Mouse (Mus musculus) thymus, adult 18-20 months (tissue): ENCODE data around the gene Fut2.
A peak's percentile ranks its signal among the peaks of the same experiment; 100 is the strongest.

Experiments used
- DNase-seq, 2 experiments: peaks; one replicate each; pipeline ENCODE4 v3.0.0; 2022; ENCODE audit warnings: mixed read lengths in 2 of 2

The Fut2 gene

DNA sequence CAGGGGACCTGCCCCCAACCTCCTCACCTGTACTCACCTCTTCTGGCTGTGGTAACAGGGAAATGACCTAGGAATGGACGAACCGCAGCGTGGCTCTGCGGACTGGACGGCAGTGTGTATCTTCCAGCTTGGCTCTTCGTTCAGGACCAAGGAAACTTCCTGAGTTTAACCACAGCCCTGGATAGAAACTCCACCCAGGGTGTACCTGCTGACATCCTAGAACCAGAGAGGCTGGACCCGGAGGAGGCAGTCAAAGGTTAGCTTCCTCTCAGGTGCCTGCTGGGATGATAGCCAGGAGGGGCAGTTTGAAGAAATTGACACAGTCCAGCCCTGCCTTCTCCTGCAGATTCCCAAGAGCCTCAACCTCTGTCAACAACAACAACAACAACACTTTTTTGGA lies at the start of gene Fut2:
TSS of gene Fut2 (minus strand) at position 234 of the 400 bp plus-strand sequence.
- DNase-seq, result no peak

DNA sequence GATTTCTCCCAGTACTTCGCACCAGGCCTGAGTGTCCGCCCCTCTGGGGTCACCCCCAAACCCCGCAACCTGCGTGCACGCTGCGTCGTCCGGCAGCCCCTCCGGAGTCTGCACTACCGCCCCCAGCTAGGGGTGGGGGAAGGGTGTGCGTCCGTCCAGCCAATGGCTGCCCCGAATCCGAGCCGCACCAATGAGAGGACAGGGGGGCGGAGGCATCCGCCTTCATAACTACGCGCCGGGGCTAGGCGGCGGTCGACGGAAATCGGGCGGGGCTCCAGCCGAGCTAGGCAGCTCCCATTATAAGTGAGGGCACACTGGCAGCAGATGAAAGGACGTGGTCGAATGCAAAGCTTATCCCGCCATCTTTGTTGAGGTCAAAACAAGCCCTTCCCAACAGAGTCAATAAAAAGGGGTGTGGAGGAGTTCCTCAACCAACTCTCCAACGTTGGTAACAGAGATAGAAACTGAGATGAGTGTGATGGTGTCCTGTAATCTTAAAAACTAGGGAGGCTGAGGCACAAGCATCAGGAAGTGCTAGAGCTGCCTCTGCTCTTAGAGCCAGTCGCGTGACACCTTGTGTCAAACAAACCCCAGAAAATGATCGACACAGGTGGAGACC lies 49.0 kb upstream of the Fut2 start, which contains the start of gene Rpl18:
TSS of gene Rpl18 (plus strand) at position 368 of the 619 bp plus-strand sequence.
- DNase-seq, result peak; percentile 98

DNA sequence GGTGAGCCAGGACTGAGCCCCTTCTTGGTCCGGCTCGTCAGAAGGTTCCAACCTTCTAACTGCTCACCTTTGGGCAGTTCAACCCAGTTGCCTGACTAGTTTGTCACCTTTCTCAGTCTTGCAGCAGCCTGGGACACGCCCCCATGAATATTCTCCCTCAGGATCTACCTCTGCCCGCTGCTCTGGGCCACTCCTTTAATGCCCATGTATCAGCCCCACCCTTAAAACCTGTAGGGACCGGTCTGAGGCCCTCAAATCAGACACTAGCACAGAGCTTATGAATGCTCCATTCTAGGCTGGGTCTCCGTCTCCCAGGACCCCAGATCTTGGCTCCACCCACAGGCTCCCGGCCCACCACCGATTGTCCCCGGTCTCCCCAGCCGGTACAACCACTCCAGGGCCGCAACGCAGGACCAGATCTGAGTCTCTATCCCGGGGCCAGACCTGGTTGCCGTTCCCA lies 48.5 kb upstream of the Fut2 start:
- no peak for DNase-seq

DNA sequence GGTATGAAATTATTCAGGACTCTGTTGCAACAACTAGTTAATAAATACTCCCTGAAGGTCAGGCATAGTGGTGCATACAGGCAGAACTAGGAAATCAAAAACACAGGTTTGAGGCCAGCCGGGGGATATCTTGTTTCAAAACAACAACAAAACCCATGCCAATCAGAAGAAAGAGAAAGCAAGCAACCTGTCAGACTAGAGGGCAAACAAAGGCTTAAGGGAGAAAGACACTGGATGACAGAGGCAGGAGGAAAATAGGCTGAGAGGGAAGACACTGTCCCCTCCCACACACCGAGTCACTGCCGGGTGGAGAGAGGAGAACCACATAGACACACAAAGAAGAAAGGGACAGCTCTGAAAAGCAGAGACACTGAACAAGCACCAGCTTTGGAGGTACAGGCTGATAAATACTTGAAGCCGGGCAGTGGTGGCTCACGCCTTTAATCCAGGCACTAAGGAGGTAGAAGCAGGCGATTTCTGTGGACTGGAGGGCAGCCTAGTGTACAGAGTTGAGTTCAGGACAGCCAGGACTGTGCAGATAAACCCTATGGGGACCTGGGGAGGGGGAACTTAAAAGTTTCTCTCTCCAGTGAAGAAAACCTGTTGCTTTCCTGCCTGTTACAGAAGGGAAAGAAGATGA lies 47.8 kb upstream of the Fut2 start:
- no peak for DNase-seq

DNA sequence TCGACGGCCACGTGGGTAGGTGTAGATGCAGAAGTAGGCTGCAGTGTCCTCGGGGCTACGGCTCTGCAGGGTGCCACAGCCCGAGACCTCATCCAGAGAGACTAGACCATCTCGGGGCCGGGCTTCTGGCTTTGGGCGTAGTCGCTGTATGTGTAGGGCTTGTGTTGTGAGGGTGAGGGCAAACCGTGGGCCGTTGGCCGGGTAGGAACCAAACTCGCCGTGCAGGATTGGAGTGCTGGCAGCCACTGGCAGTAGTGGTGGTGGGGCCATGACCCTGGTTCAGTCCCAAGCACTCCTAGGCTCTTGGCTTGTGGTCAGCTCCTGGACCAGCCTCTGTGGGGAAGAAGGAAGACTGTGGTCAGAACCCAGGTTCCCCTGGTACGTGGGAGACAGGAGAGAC lies 47.2 kb upstream of the Fut2 start:
- no peak for DNase-seq

GRCm38 (mm10) chr7:45712022-45712757 lies 46.0 kb upstream of the Fut2 start:
- peak in 1 of 2 experiments; percentile 14 for DNase-seq

DNA sequence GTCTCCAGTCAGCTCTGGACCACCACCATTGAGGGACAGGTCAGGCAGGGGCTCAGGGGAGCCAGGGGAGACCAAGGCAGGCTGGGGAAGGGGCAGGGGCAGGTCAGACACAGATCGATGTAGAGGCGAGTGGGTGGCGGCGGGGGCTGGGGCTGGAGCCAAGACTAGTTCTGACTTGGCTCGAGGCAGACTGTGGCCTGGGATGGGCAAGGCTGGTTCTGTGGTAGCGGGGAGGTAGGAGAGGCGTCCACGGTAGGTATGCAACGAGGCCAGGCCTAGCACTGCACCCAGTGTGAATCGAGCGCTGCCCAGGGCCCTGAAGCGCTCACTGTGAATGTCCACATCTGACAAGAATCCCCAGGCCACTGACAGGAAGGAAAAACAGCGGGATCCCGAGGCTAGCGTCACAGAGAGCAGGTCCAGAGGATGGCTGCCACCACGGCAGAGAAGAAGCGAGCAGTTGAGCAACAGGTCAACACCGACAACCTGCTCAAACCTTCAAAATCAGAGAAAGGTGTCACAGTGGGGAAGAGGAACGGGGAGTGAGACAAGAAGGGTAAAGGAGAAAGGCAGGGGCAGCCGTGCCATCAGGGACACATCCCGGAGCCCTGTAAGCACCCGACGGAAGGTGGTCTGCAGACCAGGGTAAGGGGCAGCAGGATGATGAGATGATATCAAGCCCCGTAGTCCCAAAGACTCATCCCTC lies 45.3 kb upstream of the Fut2 start:
- DNase-seq, result no peak

GRCm38 (mm10) chr7:45710477-45711191 lies 44.4 kb upstream of the Fut2 start:
- DNase-seq, result no peak

GRCm38 (mm10) chr7:45709677-45710355 lies 43.6 kb upstream of the Fut2 start:
- DNase-seq, result no peak

DNA sequence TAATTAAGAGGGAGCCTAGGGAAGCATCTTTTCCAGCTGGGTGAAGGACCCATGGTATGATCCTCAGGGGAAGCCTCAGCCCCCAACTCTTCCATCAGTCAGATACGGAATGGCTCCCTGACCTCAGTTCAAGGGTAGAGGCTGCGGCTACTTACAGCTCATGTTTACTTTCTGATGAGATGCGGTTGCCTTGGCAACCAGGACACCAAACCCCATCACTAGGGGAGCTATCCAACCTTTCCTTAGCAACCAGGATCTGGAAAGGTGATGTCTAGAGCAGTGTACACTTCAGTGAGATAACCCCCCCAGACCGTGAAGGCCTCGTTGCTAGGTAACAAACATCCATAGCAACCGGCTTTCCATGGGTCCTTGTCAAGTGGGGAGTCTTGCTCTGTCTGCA lies 42.8 kb upstream of the Fut2 start:
- peak in 1 of 2 experiments; percentile 14 for DNase-seq

DNA sequence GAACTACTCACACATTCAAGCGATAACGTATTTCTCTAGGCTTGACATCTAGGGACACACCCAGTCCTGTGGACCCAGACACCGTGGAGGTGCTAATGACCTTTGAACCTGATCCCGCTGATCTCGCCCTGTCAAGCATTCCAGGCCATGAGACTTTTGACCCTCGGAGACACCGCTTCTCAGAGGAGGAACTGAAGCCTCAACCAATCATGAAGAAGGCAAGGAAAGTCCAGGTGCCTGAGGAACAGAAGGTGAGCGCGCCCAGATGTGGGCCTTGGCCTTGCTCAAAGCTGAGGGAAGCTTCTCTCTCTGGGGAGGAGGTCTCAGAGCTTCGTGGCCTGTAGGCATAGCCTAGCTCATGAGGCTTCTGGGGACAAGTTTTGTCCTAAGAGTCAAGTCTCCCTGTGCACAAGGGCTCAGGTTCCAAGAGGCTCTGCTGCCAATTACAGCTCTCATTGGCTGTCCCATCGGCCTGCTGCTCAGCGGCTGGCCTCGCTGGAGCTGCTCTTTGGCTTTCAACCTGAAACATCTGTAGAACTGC lies 42.1 kb upstream of the Fut2 start:
- DNase-seq, result no peak

DNA sequence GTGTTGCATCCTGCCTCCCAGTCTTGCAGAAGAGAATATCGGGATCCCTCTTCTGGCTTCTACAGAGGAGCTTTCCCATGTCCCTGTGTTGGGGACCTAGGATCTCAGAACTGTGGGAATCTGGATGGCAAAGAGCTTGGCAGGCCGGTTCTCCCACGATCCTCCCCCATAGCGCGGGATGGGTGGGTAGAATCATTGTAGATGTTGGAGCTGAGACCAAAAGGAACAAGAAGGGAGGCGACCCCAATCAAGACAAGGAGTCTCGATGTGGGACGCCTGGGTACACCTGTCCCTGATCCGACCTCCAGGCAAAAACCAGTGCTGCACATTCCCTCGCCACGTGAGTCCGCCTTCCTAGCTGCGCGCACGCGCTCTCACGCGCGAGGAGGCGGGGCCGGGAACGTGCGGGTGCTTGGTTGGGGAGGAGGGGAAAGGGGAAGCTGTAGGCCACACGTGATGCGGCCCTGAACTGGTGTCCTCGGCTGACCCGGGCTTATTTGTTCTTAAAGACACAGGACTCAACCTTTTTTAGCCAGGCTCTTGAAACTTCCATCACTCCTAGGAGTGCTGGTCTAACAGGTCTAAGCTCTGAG lies 41.3 kb upstream of the Fut2 start:
- peak; percentile 86 to 92 for DNase-seq

GRCm38 (mm10) chr7:45706721-45707241 lies 40.6 kb upstream of the Fut2 start:
- DNase-seq, result peak; percentile 83 to 86

- peak; percentile 56 to 70 for DNase-seq
Observed at GRCm38 (mm10) chr7:45705873-45706281, 39.7 kb upstream of the Fut2 start.

GRCm38 (mm10) chr7:45705443-45705864 lies 39.3 kb upstream of the Fut2 start:
- DNase-seq, result peak in 1 of 2 experiments; percentile 42

GRCm38 (mm10) chr7:45704730-45705442 lies 38.7 kb upstream of the Fut2 start, which contains the start of gene Dbp:
TSS of gene Dbp (plus strand) at chr7:45705088.
- DNase-seq, result peak; percentile 99 to 100

DNA sequence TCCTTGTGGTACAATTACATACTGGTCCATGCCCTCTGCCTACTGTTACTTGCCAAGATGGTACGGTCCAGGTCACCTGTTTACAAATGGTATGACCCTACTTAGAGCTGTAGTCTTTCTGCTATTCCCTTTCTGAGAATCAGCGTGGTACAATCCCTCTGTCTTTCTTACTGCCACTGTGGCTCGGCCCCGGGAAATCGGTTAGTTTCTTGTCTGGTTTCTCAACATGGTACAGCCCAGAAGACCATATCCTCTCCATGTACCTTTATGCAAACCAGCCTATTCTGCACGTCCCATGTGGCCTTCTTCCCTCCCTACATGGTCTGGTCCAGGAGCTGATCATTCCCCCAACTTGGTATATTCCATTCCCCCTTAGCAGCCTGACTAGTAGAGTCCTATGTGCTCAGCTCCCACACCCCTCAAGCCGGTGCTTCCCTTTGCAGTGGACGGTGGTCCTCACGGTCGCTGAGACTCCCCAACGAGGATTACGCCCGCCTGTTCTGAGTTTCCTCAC lies 37.9 kb upstream of the Fut2 start:
- DNase-seq, result peak in 1 of 2 experiments; percentile 32

- no peak for DNase-seq
Observed at GRCm38 (mm10) chr7:45703521-45704033, 37.4 kb upstream of the Fut2 start.

DNA sequence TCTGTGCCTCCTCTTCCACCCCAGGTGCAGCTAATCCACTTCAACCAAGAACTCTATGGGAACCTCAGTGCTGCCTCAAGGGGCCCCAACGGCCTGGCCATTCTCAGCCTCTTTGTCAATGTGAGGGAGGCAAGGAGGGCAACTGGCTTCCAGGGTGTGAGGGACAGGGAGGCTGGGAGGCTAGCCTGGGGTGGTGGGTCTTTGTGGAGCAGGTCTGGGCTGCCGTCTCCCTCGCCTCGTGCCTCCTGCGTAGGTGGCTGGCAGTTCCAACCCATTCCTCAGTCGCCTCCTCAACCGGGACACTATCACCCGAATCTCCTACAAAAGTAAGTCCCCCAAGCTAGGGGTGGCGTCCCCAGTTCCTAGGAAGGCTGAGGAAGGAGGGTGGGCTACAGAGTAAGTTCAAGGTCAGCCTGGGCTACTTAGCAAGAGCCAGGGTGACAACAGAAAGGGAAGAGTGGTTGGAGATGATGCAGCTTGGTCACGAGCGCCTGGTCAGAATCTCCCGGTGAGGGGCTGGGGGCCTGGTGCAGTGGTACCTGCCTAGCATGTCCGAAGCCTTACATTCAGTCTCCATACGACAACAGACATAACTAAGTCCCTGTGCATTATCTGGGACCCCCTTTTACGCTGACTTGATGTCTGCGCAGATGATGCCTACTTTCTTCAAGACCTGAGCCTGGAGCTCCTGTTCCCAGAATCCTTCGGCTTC lies 36.8 kb upstream of the Fut2 start:
- no peak for DNase-seq
